Mouse (Mus musculus): ENCODE measurements around the gene Rai1. TPM values are rescaled to one million over a fixed set of nuclear protein-coding genes. Genes with fewer than 3 reads are reported as not detected.

Gene Rai1
- polyA plus RNA-seq, 1 experiment from 2014 or later, result 16.1 TPM

- Histone ChIP-seq H3K4me1 (ENCODE audit: control insufficient read depth, insufficient read depth, low read length) (0 out of 2 replicates have a peak, but pooled peaks cover 5% of the 10 kb centered on the region), H3K4me2 (ENCODE audit: low read depth, low read length) (no peak overlapping the region), H3K27me3 (ENCODE audit: control insufficient read depth, insufficient read depth, low read length) (no peaks in the 10 kb centered on the region), H3K36me3 (ENCODE audit: control insufficient read depth, insufficient read depth, low read length) (peaks cover 40% of the 10 kb centered on the region), H3K27ac (ENCODE audit: low read length) (peak overlapping the region; percentile 56), H3K9me3 (replicated peaks; ENCODE audit: control insufficient read depth, low read length) (peaks cover 14% of the 10 kb centered on the region; the same call in 1 of the 2 replicates), H3K4me3 (replicated peaks; ENCODE audit: low read length) (no peak overlapping the region), H3K9ac (ENCODE audit: low read length) (no peak overlapping the region; the same call in 1 of the 2 replicates)
- ATAC-seq (ENCODE audit: insufficient read depth, low FRiP score), result peak; percentile 5; the same call in 1 of the 2 replicates
- 65% methylated on average over 5 of the region's 5 CpGs for WGBS
Measured at GRCm38 (mm10) chr11:60196344-60196743, 91.5 kb downstream of the Rai1 start.

GRCm38 (mm10) chr11:60197998-60198619 lies 93.3 kb downstream of the Rai1 start:
- 75% methylated on average over 24 of the region's 24 CpGs for WGBS
- ATAC-seq (ENCODE audit: insufficient read depth, low FRiP score), result no peak
- H3K27ac ChIP-seq (ENCODE audit: low read length), result no peak overlapping the region

GRCm38 (mm10) chr11:60198651-60199050 lies 93.8 kb downstream of the Rai1 start:
- peaks cover 14% of the 10 kb centered on the region; the same call in 1 of the 2 replicates for H3K9me3 ChIP-seq (replicated peaks; ENCODE audit: control insufficient read depth, low read length)
- no peak overlapping the region for H3K9ac ChIP-seq (ENCODE audit: low read length)
- H3K4me2 ChIP-seq (ENCODE audit: low read depth, low read length), result no peak overlapping the region
- 0 out of 2 replicates have a peak, but pooled peaks cover 5% of the 10 kb centered on the region for H3K4me1 ChIP-seq (ENCODE audit: control insufficient read depth, insufficient read depth, low read length)
- 86% methylated on average over 12 of the region's 12 CpGs for WGBS
- no peaks in the 10 kb centered on the region for H3K27me3 ChIP-seq (ENCODE audit: control insufficient read depth, insufficient read depth, low read length)
- ATAC-seq (ENCODE audit: insufficient read depth, low FRiP score), result no peak
- H3K4me3 ChIP-seq (replicated peaks; ENCODE audit: low read length), result no peak overlapping the region
- H3K27ac ChIP-seq (ENCODE audit: low read length), result no peak overlapping the region
- H3K36me3 ChIP-seq (ENCODE audit: control insufficient read depth, insufficient read depth, low read length), result peaks cover 44% of the 10 kb centered on the region

More at GRCm38 (mm10) chr11:60197998-60198619, 93.3 kb downstream of the Rai1 start:
- H3K4me3 ChIP-seq (replicated peaks; ENCODE audit: low read length), result no peak overlapping the region
- H3K36me3 ChIP-seq (ENCODE audit: control insufficient read depth, insufficient read depth, low read length), result peaks cover 42% of the 10 kb centered on the region
- H3K9ac ChIP-seq (ENCODE audit: low read length), result no peak overlapping the region
- no peak overlapping the region for H3K4me2 ChIP-seq (ENCODE audit: low read depth, low read length)
- peaks cover 14% of the 10 kb centered on the region; the same call in 1 of the 2 replicates for H3K9me3 ChIP-seq (replicated peaks; ENCODE audit: control insufficient read depth, low read length)
- no peaks in the 10 kb centered on the region for H3K27me3 ChIP-seq (ENCODE audit: control insufficient read depth, insufficient read depth, low read length)
- H3K4me1 ChIP-seq (ENCODE audit: control insufficient read depth, insufficient read depth, low read length), result 0 out of 2 replicates have a peak, but pooled peaks cover 5% of the 10 kb centered on the region

GRCm38 (mm10) chr11:60199702-60200184 lies 94.9 kb downstream of the Rai1 start:
- no peak overlapping the region for H3K4me2 ChIP-seq (ENCODE audit: low read depth, low read length)
- ATAC-seq (ENCODE audit: insufficient read depth, low FRiP score), result peak; percentile 54; the same call in 1 of the 2 replicates
- H3K4me1 ChIP-seq (ENCODE audit: control insufficient read depth, insufficient read depth, low read length), result 0 out of 2 replicates have a peak, but pooled peaks cover 5% of the 10 kb centered on the region
- WGBS, result 23% methylated on average over 18 of the region's 18 CpGs
- peak overlapping the region; percentile 30; the same call in 1 of the 2 replicates for H3K27ac ChIP-seq (ENCODE audit: low read length)
- H3K27me3 ChIP-seq (ENCODE audit: control insufficient read depth, insufficient read depth, low read length), result no peaks in the 10 kb centered on the region
- H3K4me3 ChIP-seq (replicated peaks; ENCODE audit: low read length), result no peak overlapping the region
- H3K36me3 ChIP-seq (ENCODE audit: control insufficient read depth, insufficient read depth, low read length), result peaks cover 41% of the 10 kb centered on the region
- no peak overlapping the region for H3K9ac ChIP-seq (ENCODE audit: low read length)
- H3K9me3 ChIP-seq (replicated peaks; ENCODE audit: control insufficient read depth, low read length), result peaks cover 6% of the 10 kb centered on the region; the same call in 1 of the 2 replicates

- 0 out of 2 replicates have a peak, but pooled peaks cover 5% of the 10 kb centered on the region for H3K4me1 ChIP-seq (ENCODE audit: control insufficient read depth, insufficient read depth, low read length)
- H3K4me3 ChIP-seq (replicated peaks; ENCODE audit: low read length), result no peak overlapping the region
- no peak overlapping the region for H3K4me2 ChIP-seq (ENCODE audit: low read depth, low read length)
- 91% methylated on average over 11 of the region's 11 CpGs for WGBS
- H3K27ac ChIP-seq (ENCODE audit: low read length), result no peak overlapping the region; the same call in 1 of the 2 replicates
- no peak for ATAC-seq (ENCODE audit: insufficient read depth, low FRiP score)
- peaks cover 42% of the 10 kb centered on the region for H3K36me3 ChIP-seq (ENCODE audit: control insufficient read depth, insufficient read depth, low read length)
- H3K27me3 ChIP-seq (ENCODE audit: control insufficient read depth, insufficient read depth, low read length), result no peaks in the 10 kb centered on the region
- no peak overlapping the region for H3K9ac ChIP-seq (ENCODE audit: low read length)
- no peaks in the 10 kb centered on the region for H3K9me3 ChIP-seq (replicated peaks; ENCODE audit: control insufficient read depth, low read length)
Measured at GRCm38 (mm10) chr11:60200384-60200783, 95.6 kb downstream of the Rai1 start.

- Histone ChIP-seq H3K4me1 (ENCODE audit: control insufficient read depth, insufficient read depth, low read length) (peaks cover 11% of the 10 kb centered on the region; the same call in 1 of the 2 replicates), H3K27ac (ENCODE audit: low read length) (no peak overlapping the region), H3K36me3 (ENCODE audit: control insufficient read depth, insufficient read depth, low read length) (peaks cover 38% of the 10 kb centered on the region), H3K4me2 (ENCODE audit: low read depth, low read length) (no peak overlapping the region), H3K9ac (ENCODE audit: low read length) (no peak overlapping the region), H3K9me3 (replicated peaks; ENCODE audit: control insufficient read depth, low read length) (no peaks in the 10 kb centered on the region), H3K4me3 (replicated peaks; ENCODE audit: low read length) (no peak overlapping the region), H3K27me3 (ENCODE audit: control insufficient read depth, insufficient read depth, low read length) (no peaks in the 10 kb centered on the region)
- no peak for ATAC-seq (ENCODE audit: insufficient read depth, low FRiP score)
- WGBS, result 91% methylated on average over 26 of the region's 26 CpGs
Measured at GRCm38 (mm10) chr11:60202710-60203638, 98.2 kb downstream of the Rai1 start.

- H3K27me3 ChIP-seq (ENCODE audit: control insufficient read depth, insufficient read depth, low read length), result no peaks in the 10 kb centered on the region
- peaks cover 30% of the 10 kb centered on the region for H3K36me3 ChIP-seq (ENCODE audit: control insufficient read depth, insufficient read depth, low read length)
- H3K4me3 ChIP-seq (replicated peaks; ENCODE audit: low read length), result no peak overlapping the region
- WGBS, result 85% methylated on average over 12 of the region's 12 CpGs
- H3K9me3 ChIP-seq (replicated peaks; ENCODE audit: control insufficient read depth, low read length), result no peaks in the 10 kb centered on the region
- H3K27ac ChIP-seq (ENCODE audit: low read length), result no peak overlapping the region
- H3K9ac ChIP-seq (ENCODE audit: low read length), result no peak overlapping the region
- peaks cover 32% of the 10 kb centered on the region for H3K4me1 ChIP-seq (ENCODE audit: control insufficient read depth, insufficient read depth, low read length)
- no peak for ATAC-seq (ENCODE audit: insufficient read depth, low FRiP score)
- no peak overlapping the region for H3K4me2 ChIP-seq (ENCODE audit: low read depth, low read length)
Measured at GRCm38 (mm10) chr11:60205026-60205425, 100.2 kb downstream of the Rai1 start.

- H3K36me3 ChIP-seq (ENCODE audit: control insufficient read depth, insufficient read depth, low read length), result peaks cover 20% of the 10 kb centered on the region
- 47% methylated on average over 5 of the region's 5 CpGs for WGBS
Measured at GRCm38 (mm10) chr11:60206207-60206606, 101.4 kb downstream of the Rai1 start.

More at GRCm38 (mm10) chr11:60206207-60206606, 101.4 kb downstream of the Rai1 start:
- peaks cover 41% of the 10 kb centered on the region for H3K4me1 ChIP-seq (ENCODE audit: control insufficient read depth, insufficient read depth, low read length)
- no peaks in the 10 kb centered on the region for H3K9me3 ChIP-seq (replicated peaks; ENCODE audit: control insufficient read depth, low read length)
- ATAC-seq (ENCODE audit: insufficient read depth, low FRiP score), result no peak
- H3K27me3 ChIP-seq (ENCODE audit: control insufficient read depth, insufficient read depth, low read length), result no peaks in the 10 kb centered on the region
- no peak overlapping the region for H3K9ac ChIP-seq (ENCODE audit: low read length)
- H3K4me3 ChIP-seq (replicated peaks; ENCODE audit: low read length), result no peak overlapping the region
- H3K4me2 ChIP-seq (ENCODE audit: low read depth, low read length), result no peak overlapping the region
- H3K27ac ChIP-seq (ENCODE audit: low read length), result no peak overlapping the region
